Mouse (Mus musculus) forebrain, embryonic 14.5 days (tissue): ENCODE results near the gene Tekt3. TPM values are rescaled to one million over a fixed set of nuclear protein-coding genes. Genes with fewer than 3 reads are reported as not detected.

ENCODE experiments used
- ATAC-seq: fragments of 200-750 bp; cut with Nextera tagmentation; 2 replicates; pipeline ENCODE4 v1.8.0; 2017; ENCODE audit warnings: mild to moderate bottlenecking, moderate library complexity
- DNase-seq: peaks from one replicate; pipeline ENCODE4 v3.0.0-alpha.2; 2015; ENCODE audit warnings: low spot score
- H3K27ac ChIP-seq: fragments of 300-500 bp; sonication (generic); 2 replicates; pipeline ENCODE4 v1.5.1; 2014; ENCODE audit warnings: low read depth, mild to moderate bottlenecking, control low read depth, low read length, moderate library complexity
- H3K27me3 ChIP-seq: fragments of 300-500 bp; sonication (generic); replicated peaks from 2 replicates; pipeline ENCODE4 v1.6.1; 2014; ENCODE audit warnings: low read length, control low read depth, mixed read lengths; ENCODE audit not compliant: control insufficient read depth, insufficient read depth
- H3K36me3 ChIP-seq: fragments of 300-500 bp; sonication (generic); 2 replicates; pipeline ENCODE4 v1.6.1; 2014; ENCODE audit warnings: low read length, control low read depth; ENCODE audit not compliant: control insufficient read depth, insufficient read depth
- H3K4me1 ChIP-seq: fragments of 300-500 bp; sonication (generic); 2 replicates; pipeline ENCODE4 v1.6.1; 2014; ENCODE audit warnings: antibody characterized with exemption, low read length, control low read depth; ENCODE audit not compliant: control insufficient read depth, insufficient read depth
- H3K4me2 ChIP-seq: fragments of 300-500 bp; sonication (generic); 2 replicates; pipeline ENCODE4 v1.6.1; 2014; ENCODE audit warnings: mild to moderate bottlenecking, control low read depth, low read length
- H3K4me3 ChIP-seq: fragments of 300-500 bp; sonication (generic); 2 replicates; pipeline ENCODE4 v1.5.1; 2014; ENCODE audit warnings: low read depth, low read length, control low read depth
- H3K9ac ChIP-seq: fragments of 300-500 bp; sonication (generic); 2 replicates; pipeline ENCODE4 v1.6.1; 2014; ENCODE audit warnings: mild to moderate bottlenecking, low read length, control low read depth, moderate library complexity
- H3K9me3 ChIP-seq: fragments of 300-500 bp; sonication (generic); replicated peaks from 2 replicates; pipeline ENCODE4 v1.6.1; 2016; ENCODE audit warnings: low read length, control low read depth, mixed read lengths; ENCODE audit not compliant: control insufficient read depth
- WGBS: fragments of 180-500 bp; shearing (Covaris S2); extraction: QIAGEN DNeasy Blood & Tissue Kit; methylation state at CpG from one replicate; pipeline ENCODE4 v1.1.7; 2014; 5-methylcytosine and 5-hydroxymethylcytosine counted together
- polyA plus RNA-seq: library from polyadenylated mRNA; unstranded; fragments of >200 nt; fragmentation: Nextera tagmentation; extraction: Ambion mirVana; gene quantifications from 2 replicates; pipeline ENCODE4 v1.2.1, GENCODE M21; 2014

The Tekt3 gene
- polyA plus RNA-seq, 1 experiment from 2014 or later, result not detected

DNA sequence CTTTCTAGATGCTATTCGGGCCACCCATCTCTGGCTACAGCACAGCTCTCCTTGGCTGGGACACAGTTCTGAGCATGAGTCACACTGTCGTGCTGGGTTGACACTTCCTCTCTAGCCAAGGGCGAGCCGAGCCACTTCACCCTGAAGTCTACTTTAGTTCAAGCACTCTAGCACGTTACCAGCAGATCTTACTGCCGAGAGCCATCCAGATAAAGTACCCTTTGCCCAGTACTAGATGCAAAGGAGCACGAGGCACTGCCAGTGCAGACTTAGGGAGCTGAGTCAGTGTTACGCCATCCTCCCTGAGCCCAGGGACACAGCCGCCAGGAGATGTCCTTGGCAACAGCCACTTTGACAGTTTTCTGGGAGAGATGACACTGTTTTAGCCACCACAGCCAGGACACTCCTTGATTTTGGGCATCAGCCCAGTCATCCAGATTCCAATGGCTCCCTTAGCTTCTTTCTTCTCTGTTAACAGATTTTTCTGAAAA is 34.8 kb upstream of the Tekt3 start:
- DNase-seq (peak; percentile 11), ATAC-seq (no peak)
- Histone ChIP-seq H3K27me3 (no peaks in the 10 kb centered on the region), H3K27ac (no peak overlapping the region), H3K9me3 (no peaks in the 10 kb centered on the region), H3K36me3 (no peaks in the 10 kb centered on the region), H3K4me1 (no peaks in the 10 kb centered on the region), H3K9ac (no peak overlapping the region), H3K4me3 (no peak overlapping the region), H3K4me2 (no peak overlapping the region)
- 86% methylated on average over 9 of the region's 9 CpGs for WGBS

GRCm38 (mm10) chr11:63028131-63028530 is 33.3 kb upstream of the Tekt3 start:
- no peak for DNase-seq
- Histone ChIP-seq H3K9me3 (0 out of 2 replicates have a peak, but pooled peaks cover 2% of the 10 kb centered on the region), H3K4me1 (no peaks in the 10 kb centered on the region), H3K4me3 (no peak overlapping the region), H3K4me2 (no peak overlapping the region), H3K27ac (no peak overlapping the region), H3K36me3 (no peaks in the 10 kb centered on the region), H3K9ac (no peak overlapping the region), H3K27me3 (no peaks in the 10 kb centered on the region)
- 90% methylated on average over 3 of the region's 3 CpGs for WGBS
- no peak for ATAC-seq

GRCm38 (mm10) chr11:63029148-63029714 is 32.2 kb upstream of the Tekt3 start:
- DNase-seq, result no peak
- WGBS, result 78% methylated on average over 4 of the region's 4 CpGs
- Histone ChIP-seq H3K9ac (no peak overlapping the region), H3K4me2 (no peak overlapping the region), H3K36me3 (no peaks in the 10 kb centered on the region), H3K9me3 (0 out of 2 replicates have a peak, but pooled peaks cover 4% of the 10 kb centered on the region), H3K4me3 (no peak overlapping the region), H3K4me1 (no peaks in the 10 kb centered on the region), H3K27ac (no peak overlapping the region), H3K27me3 (no peaks in the 10 kb centered on the region)
- no peak for ATAC-seq

GRCm38 (mm10) chr11:63029721-63030120 is 31.7 kb upstream of the Tekt3 start:
- H3K4me1 ChIP-seq, result no peaks in the 10 kb centered on the region
- DNase-seq (no peak), ATAC-seq (no peak)
- H3K9ac ChIP-seq, result no peak overlapping the region
- no peaks in the 10 kb centered on the region for H3K36me3 ChIP-seq
- no peak overlapping the region for H3K4me3 ChIP-seq
- H3K9me3 ChIP-seq, result 0 out of 2 replicates have a peak, but pooled peaks cover 4% of the 10 kb centered on the region
- H3K27me3 ChIP-seq, result no peaks in the 10 kb centered on the region
- WGBS, result 93% methylated on average over 6 of the region's 6 CpGs
- H3K4me2 ChIP-seq, result no peak overlapping the region
- H3K27ac ChIP-seq, result no peak overlapping the region

GRCm38 (mm10) chr11:63035420-63036211 is 25.8 kb upstream of the Tekt3 start:
- Histone ChIP-seq H3K9ac (no peak overlapping the region), H3K4me2 (no peak overlapping the region), H3K27me3 (no peaks in the 10 kb centered on the region), H3K4me1 (0 out of 2 replicates have a peak, but pooled peaks cover 2% of the 10 kb centered on the region), H3K27ac (no peak overlapping the region), H3K9me3 (0 out of 2 replicates have a peak, but pooled peaks cover 4% of the 10 kb centered on the region), H3K4me3 (no peak overlapping the region), H3K36me3 (no peaks in the 10 kb centered on the region)
- DNase-seq (no peak), ATAC-seq (no peak)
- WGBS, result 79% methylated on average over 11 of the region's 11 CpGs

DNA sequence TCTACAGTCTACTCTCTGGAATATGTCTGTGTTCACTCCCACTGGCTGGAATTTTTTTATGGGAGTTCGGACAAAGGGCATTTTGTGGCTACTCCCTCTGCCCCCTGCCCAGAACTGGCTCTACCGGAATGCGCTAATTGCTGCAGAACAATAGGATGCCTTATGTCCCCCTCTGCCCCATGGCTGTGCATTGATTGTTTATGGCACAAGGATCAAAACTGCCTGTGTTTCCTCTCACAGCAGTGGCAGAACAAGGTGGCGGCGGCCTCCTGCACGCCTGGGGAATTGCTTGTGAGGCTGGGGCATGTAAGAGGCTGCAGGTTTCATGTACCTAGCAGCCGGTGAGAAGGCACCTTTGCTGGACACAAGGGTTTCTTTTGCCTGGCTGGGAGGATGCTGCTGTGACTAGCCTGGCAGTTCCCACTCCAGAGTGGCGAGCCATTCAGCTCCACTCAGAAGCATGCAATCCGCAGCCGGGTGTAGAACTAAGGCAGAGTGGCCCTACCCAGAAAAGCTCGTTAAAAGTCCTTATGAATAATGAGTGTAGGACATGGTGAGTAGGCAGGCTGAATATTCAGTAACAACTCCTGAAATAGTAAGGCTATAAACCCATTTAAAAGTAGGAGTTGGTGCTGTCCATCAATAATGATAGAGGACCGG is 21.3 kb upstream of the Tekt3 start:
- Histone ChIP-seq H3K27me3 (no peaks in the 10 kb centered on the region), H3K36me3 (no peaks in the 10 kb centered on the region), H3K9ac (no peak overlapping the region), H3K9me3 (no peaks in the 10 kb centered on the region), H3K4me1 (0 out of 2 replicates have a peak, but pooled peaks cover 2% of the 10 kb centered on the region), H3K27ac (no peak overlapping the region), H3K4me2 (no peak overlapping the region), H3K4me3 (no peak overlapping the region)
- DNase-seq (no peak), ATAC-seq (no peak)
- 25% methylated on average over 12 of the region's 12 CpGs for WGBS

GRCm38 (mm10) chr11:63045771-63046170 is 15.7 kb upstream of the Tekt3 start:
- Histone ChIP-seq H3K27ac (no peak overlapping the region), H3K9me3 (no peaks in the 10 kb centered on the region), H3K36me3 (no peaks in the 10 kb centered on the region), H3K27me3 (no peaks in the 10 kb centered on the region), H3K4me3 (no peak overlapping the region), H3K4me2 (no peak overlapping the region), H3K4me1 (no peaks in the 10 kb centered on the region), H3K9ac (no peak overlapping the region)
- 86% methylated on average over 3 of the region's 3 CpGs for WGBS
- no peak for ATAC-seq
- DNase-seq, result no peak

DNA sequence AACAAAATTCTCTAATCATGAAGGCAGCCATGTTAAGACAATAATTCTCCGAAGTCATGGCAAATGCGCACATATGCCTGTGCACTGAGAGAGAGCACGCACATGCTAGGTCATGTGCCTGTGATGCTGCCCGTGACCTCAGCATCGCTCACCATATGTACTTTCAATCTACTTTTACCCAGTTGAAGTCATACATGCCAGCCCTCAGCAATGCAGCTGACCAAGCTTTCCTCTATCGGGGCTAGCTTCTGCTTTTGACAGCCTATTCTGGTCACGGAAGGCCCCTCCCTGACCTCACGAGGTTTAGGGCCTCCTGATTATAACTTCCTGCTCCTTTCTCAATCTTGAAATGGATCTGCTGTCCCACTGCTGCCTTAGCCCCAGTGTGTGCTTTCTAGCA is 15.1 kb upstream of the Tekt3 start:
- H3K27me3 ChIP-seq, result no peaks in the 10 kb centered on the region
- no peaks in the 10 kb centered on the region for H3K4me1 ChIP-seq
- WGBS, result 93% methylated on average over 8 of the region's 8 CpGs
- no peak overlapping the region for H3K27ac ChIP-seq
- DNase-seq (no peak), ATAC-seq (no peak)
- H3K9ac ChIP-seq, result no peak overlapping the region
- no peaks in the 10 kb centered on the region for H3K36me3 ChIP-seq
- H3K4me2 ChIP-seq, result no peak overlapping the region
- no peak overlapping the region for H3K4me3 ChIP-seq
- no peaks in the 10 kb centered on the region for H3K9me3 ChIP-seq
